Mouse (Mus musculus): ENCODE measurements at regions not wholly inside any gene's neighbourhood (a gene's known extent, or its start where the extent isn't known, plus 50 kb on each side); places are given as distances from the start of the nearest gene placed in this dataset.

GRCm38 (mm10) chr3:21938071-21938848 lies 138.2 kb upstream of the Tbl1xr1 start:
- WGBS (ENCODE audit: insufficient replicate concordance), result 60% methylated on average over 11 of the region's 11 CpGs
- Histone ChIP-seq H3K4me2 (ENCODE audit: low read depth, low read length) (no peak overlapping the region), H3K9me3 (replicated peaks; ENCODE audit: control insufficient read depth, low read length) (no peaks in the 10 kb centered on the region), H3K27me3 (ENCODE audit: control insufficient read depth, insufficient read depth, low read depth, low read length) (no peaks in the 10 kb centered on the region), H3K27ac (ENCODE audit: low read length) (no peak overlapping the region), H3K4me3 (ENCODE audit: low read depth, low read length) (no peak overlapping the region), H3K36me3 (ENCODE audit: control insufficient read depth, insufficient read depth) (no peaks in the 10 kb centered on the region), H3K4me1 (ENCODE audit: control insufficient read depth, low read depth, low read length) (peaks cover 19% of the 10 kb centered on the region), H3K9ac (ENCODE audit: low read depth, low read length) (no peak overlapping the region)
- no peak for ATAC-seq (ENCODE audit: low read depth)

- Histone ChIP-seq H3K27ac (ENCODE audit: low read length) (no peak overlapping the region), H3K4me1 (ENCODE audit: control insufficient read depth, low read depth, low read length) (peaks cover 19% of the 10 kb centered on the region), H3K4me3 (ENCODE audit: low read depth, low read length) (no peak overlapping the region), H3K27me3 (ENCODE audit: control insufficient read depth, insufficient read depth, low read depth, low read length) (no peaks in the 10 kb centered on the region), H3K36me3 (ENCODE audit: control insufficient read depth, insufficient read depth) (no peaks in the 10 kb centered on the region), H3K9ac (ENCODE audit: low read depth, low read length) (no peak overlapping the region), H3K9me3 (replicated peaks; ENCODE audit: control insufficient read depth, low read length) (no peaks in the 10 kb centered on the region), H3K4me2 (ENCODE audit: low read depth, low read length) (no peak overlapping the region)
- ATAC-seq (ENCODE audit: low read depth), result no peak
- 33% methylated on average over 6 of the region's 6 CpGs for WGBS (ENCODE audit: insufficient replicate concordance)
Observed at GRCm38 (mm10) chr3:21939738-21940137, 136.7 kb upstream of the Tbl1xr1 start.

GRCm38 (mm10) chr3:21941596-21941995 lies 134.9 kb upstream of the Tbl1xr1 start:
- Histone ChIP-seq H3K9me3 (replicated peaks; ENCODE audit: control insufficient read depth, low read length) (no peaks in the 10 kb centered on the region), H3K4me1 (ENCODE audit: control insufficient read depth, low read depth, low read length) (peaks cover 11% of the 10 kb centered on the region), H3K4me3 (ENCODE audit: low read depth, low read length) (no peak overlapping the region), H3K4me2 (ENCODE audit: low read depth, low read length) (no peak overlapping the region), H3K9ac (ENCODE audit: low read depth, low read length) (no peak overlapping the region), H3K36me3 (ENCODE audit: control insufficient read depth, insufficient read depth) (no peaks in the 10 kb centered on the region), H3K27ac (ENCODE audit: low read length) (no peak overlapping the region), H3K27me3 (ENCODE audit: control insufficient read depth, insufficient read depth, low read depth, low read length) (no peaks in the 10 kb centered on the region)
- 50% methylated on average over 2 of the region's 2 CpGs for WGBS (ENCODE audit: insufficient replicate concordance)
- ATAC-seq (ENCODE audit: low read depth), result no peak

- ATAC-seq (ENCODE audit: low read depth), result no peak
Observed at GRCm38 (mm10) chr3:21942912-21943311, 133.5 kb upstream of the Tbl1xr1 start.

GRCm38 (mm10) chr3:21945775-21946174 lies 130.7 kb upstream of the Tbl1xr1 start:
- Histone ChIP-seq H3K4me1 (ENCODE audit: control insufficient read depth, low read depth, low read length) (no peaks in the 10 kb centered on the region), H3K27ac (ENCODE audit: low read length) (no peak overlapping the region), H3K4me2 (ENCODE audit: low read depth, low read length) (no peak overlapping the region), H3K4me3 (ENCODE audit: low read depth, low read length) (no peak overlapping the region), H3K27me3 (ENCODE audit: control insufficient read depth, insufficient read depth, low read depth, low read length) (no peaks in the 10 kb centered on the region), H3K9me3 (replicated peaks; ENCODE audit: control insufficient read depth, low read length) (no peaks in the 10 kb centered on the region), H3K9ac (ENCODE audit: low read depth, low read length) (no peak overlapping the region), H3K36me3 (ENCODE audit: control insufficient read depth, insufficient read depth) (no peaks in the 10 kb centered on the region)
- 62% methylated on average over 4 of the region's 4 CpGs for whole genome bisulfite sequencing (ENCODE audit: insufficient replicate concordance)
- ATAC-seq (ENCODE audit: low read depth), result no peak

More at GRCm38 (mm10) chr3:21942912-21943311, 133.5 kb upstream of the Tbl1xr1 start:
- Histone ChIP-seq H3K9ac (ENCODE audit: low read depth, low read length) (no peak overlapping the region), H3K27ac (ENCODE audit: low read length) (no peak overlapping the region), H3K4me3 (ENCODE audit: low read depth, low read length) (no peak overlapping the region), H3K4me2 (ENCODE audit: low read depth, low read length) (no peak overlapping the region), H3K9me3 (replicated peaks; ENCODE audit: control insufficient read depth, low read length) (no peaks in the 10 kb centered on the region), H3K27me3 (ENCODE audit: control insufficient read depth, insufficient read depth, low read depth, low read length) (no peaks in the 10 kb centered on the region), H3K4me1 (ENCODE audit: control insufficient read depth, low read depth, low read length) (peaks cover 3% of the 10 kb centered on the region; the same call in 1 of the 2 replicates), H3K36me3 (ENCODE audit: control insufficient read depth, insufficient read depth) (no peaks in the 10 kb centered on the region)
- WGBS (ENCODE audit: insufficient replicate concordance), result 83% methylated on average over 1 of the region's 1 CpGs

GRCm38 (mm10) chr3:21947320-21948073 lies 129.0 kb upstream of the Tbl1xr1 start:
- H3K27ac ChIP-seq (ENCODE audit: low read length), result no peak overlapping the region
- no peak for ATAC-seq (ENCODE audit: low read depth)
- no peak overlapping the region for H3K9ac ChIP-seq (ENCODE audit: low read depth, low read length)
- no peaks in the 10 kb centered on the region for H3K27me3 ChIP-seq (ENCODE audit: control insufficient read depth, insufficient read depth, low read depth, low read length)
- H3K9me3 ChIP-seq (replicated peaks; ENCODE audit: control insufficient read depth, low read length), result no peaks in the 10 kb centered on the region
- no peaks in the 10 kb centered on the region for H3K4me1 ChIP-seq (ENCODE audit: control insufficient read depth, low read depth, low read length)
- no peak overlapping the region for H3K4me2 ChIP-seq (ENCODE audit: low read depth, low read length)
- 41% methylated on average over 3 of the region's 3 CpGs for WGBS (ENCODE audit: insufficient replicate concordance)
- H3K4me3 ChIP-seq (ENCODE audit: low read depth, low read length), result no peak overlapping the region
- H3K36me3 ChIP-seq (ENCODE audit: control insufficient read depth, insufficient read depth), result no peaks in the 10 kb centered on the region

GRCm38 (mm10) chr3:21948074-21948659 lies 128.3 kb upstream of the Tbl1xr1 start:
- no peak overlapping the region for H3K27ac ChIP-seq (ENCODE audit: low read length)
- no peaks in the 10 kb centered on the region for H3K36me3 ChIP-seq (ENCODE audit: control insufficient read depth, insufficient read depth)
- H3K4me1 ChIP-seq (ENCODE audit: control insufficient read depth, low read depth, low read length), result no peaks in the 10 kb centered on the region
- H3K4me2 ChIP-seq (ENCODE audit: low read depth, low read length), result no peak overlapping the region
- H3K4me3 ChIP-seq (ENCODE audit: low read depth, low read length), result no peak overlapping the region
- no peaks in the 10 kb centered on the region for H3K27me3 ChIP-seq (ENCODE audit: control insufficient read depth, insufficient read depth, low read depth, low read length)
- no peak for ATAC-seq (ENCODE audit: low read depth)
- H3K9me3 ChIP-seq (replicated peaks; ENCODE audit: control insufficient read depth, low read length), result no peaks in the 10 kb centered on the region
- H3K9ac ChIP-seq (ENCODE audit: low read depth, low read length), result no peak overlapping the region
- 56% methylated on average over 4 of the region's 4 CpGs for WGBS (ENCODE audit: insufficient replicate concordance)

- no peak overlapping the region for H3K4me2 ChIP-seq (ENCODE audit: low read depth, low read length)
- WGBS (ENCODE audit: insufficient replicate concordance), result 50% methylated on average over 2 of the region's 2 CpGs
- no peaks in the 10 kb centered on the region for H3K4me1 ChIP-seq (ENCODE audit: control insufficient read depth, low read depth, low read length)
- ATAC-seq (ENCODE audit: low read depth), result no peak
- H3K27ac ChIP-seq (ENCODE audit: low read length), result no peak overlapping the region
- no peak overlapping the region for H3K4me3 ChIP-seq (ENCODE audit: low read depth, low read length)
- H3K27me3 ChIP-seq (ENCODE audit: control insufficient read depth, insufficient read depth, low read depth, low read length), result no peaks in the 10 kb centered on the region
- H3K9ac ChIP-seq (ENCODE audit: low read depth, low read length), result no peak overlapping the region
- no peaks in the 10 kb centered on the region for H3K9me3 ChIP-seq (replicated peaks; ENCODE audit: control insufficient read depth, low read length)
- H3K36me3 ChIP-seq (ENCODE audit: control insufficient read depth, insufficient read depth), result no peaks in the 10 kb centered on the region
Observed at GRCm38 (mm10) chr3:21949459-21949858, 127.0 kb upstream of the Tbl1xr1 start.

GRCm38 (mm10) chr3:21950571-21950970 lies 125.9 kb upstream of the Tbl1xr1 start:
- Histone ChIP-seq H3K4me2 (ENCODE audit: low read depth, low read length) (no peak overlapping the region), H3K36me3 (ENCODE audit: control insufficient read depth, insufficient read depth) (no peaks in the 10 kb centered on the region), H3K27me3 (ENCODE audit: control insufficient read depth, insufficient read depth, low read depth, low read length) (no peaks in the 10 kb centered on the region), H3K9me3 (replicated peaks; ENCODE audit: control insufficient read depth, low read length) (no peaks in the 10 kb centered on the region), H3K27ac (ENCODE audit: low read length) (no peak overlapping the region), H3K4me3 (ENCODE audit: low read depth, low read length) (no peak overlapping the region), H3K4me1 (ENCODE audit: control insufficient read depth, low read depth, low read length) (no peaks in the 10 kb centered on the region), H3K9ac (ENCODE audit: low read depth, low read length) (no peak overlapping the region)
- no peak for ATAC-seq (ENCODE audit: low read depth)
- WGBS (ENCODE audit: insufficient replicate concordance), result 58% methylated on average over 5 of the region's 5 CpGs

All from liver, embryonic 16.5 days (tissue).